Mouse (Mus musculus): ENCODE measurements around the gene Ifi207. TPM values are rescaled to one million over a fixed set of nuclear protein-coding genes. Genes with fewer than 3 reads are reported as not detected.
"Not testable (repeated sequence)": the region's sequence is repeated elsewhere in the genome, so short reads cannot be mapped to it uniquely, and the experiment has no call there.

Ifi207 gene
- polyA plus RNA-seq, 1 experiment from 2014 or later: 1.6 TPM

- Histone ChIP-seq H3K36me3 (ENCODE audit: control insufficient read depth, insufficient read depth, low read length) (no peaks in the 10 kb centered on the region), H3K4me2 (no peak overlapping the region), H3K9ac (ENCODE audit: low read length) (no peak overlapping the region), H3K4me1 (ENCODE audit: control insufficient read depth, insufficient read depth, low read length) (no peaks in the 10 kb centered on the region), H3K4me3 (ENCODE audit: low read depth, low read length) (no peak overlapping the region), H3K27ac (ENCODE audit: low read depth, low read length) (no peak overlapping the region), H3K27me3 (ENCODE audit: control insufficient read depth, insufficient read depth, low read length) (no peaks in the 10 kb centered on the region), H3K9me3 (ENCODE audit: control insufficient read depth, low read length) (no peaks in the 10 kb centered on the region)
- ATAC-seq (ENCODE audit: low FRiP score) (no peak), DNase-seq (ENCODE audit: low spot score, missing footprints) (no peak)
- 97% methylated on average over 1 of the region's 1 CpGs for WGBS
These were observed 47.3 kb downstream of the Ifi207 start for GRCm38 (mm10) chr1:173694270-173694669.

DNA sequence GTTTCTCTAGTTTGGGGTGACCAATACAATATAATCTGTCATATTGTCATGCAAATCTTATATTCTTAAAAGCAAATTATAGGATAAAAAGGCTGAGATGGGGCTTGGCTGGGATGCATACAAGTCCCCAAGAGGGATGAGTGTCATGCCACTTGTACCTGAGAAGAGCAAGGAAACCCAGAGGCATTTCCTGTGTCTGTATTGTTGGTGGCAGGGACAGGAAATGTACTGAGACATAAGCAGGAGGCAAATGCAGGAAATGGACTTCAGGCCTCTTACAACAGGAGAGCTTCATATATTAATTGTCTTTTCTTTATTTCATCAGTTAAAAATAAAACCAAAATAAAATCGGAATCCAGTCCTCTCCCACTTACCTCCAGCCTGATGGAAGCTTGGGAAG is 62.9 kb downstream of the Ifi207 start:
- DNase-seq (ENCODE audit: low spot score, missing footprints); H3K27ac ChIP-seq (ENCODE audit: low read depth, low read length); H3K4me1 ChIP-seq (ENCODE audit: control insufficient read depth, insufficient read depth, low read length); H3K27me3 ChIP-seq (ENCODE audit: control insufficient read depth, insufficient read depth, low read length); H3K4me3 ChIP-seq (ENCODE audit: low read depth, low read length); H3K4me2 ChIP-seq; H3K9ac ChIP-seq (ENCODE audit: low read length); H3K9me3 ChIP-seq (ENCODE audit: control insufficient read depth, low read length); H3K36me3 ChIP-seq (ENCODE audit: control insufficient read depth, insufficient read depth, low read length); ATAC-seq (ENCODE audit: low FRiP score): not testable (repeated sequence)
- WGBS: 78% methylated on average over 1 of the region's 1 CpGs

DNA sequence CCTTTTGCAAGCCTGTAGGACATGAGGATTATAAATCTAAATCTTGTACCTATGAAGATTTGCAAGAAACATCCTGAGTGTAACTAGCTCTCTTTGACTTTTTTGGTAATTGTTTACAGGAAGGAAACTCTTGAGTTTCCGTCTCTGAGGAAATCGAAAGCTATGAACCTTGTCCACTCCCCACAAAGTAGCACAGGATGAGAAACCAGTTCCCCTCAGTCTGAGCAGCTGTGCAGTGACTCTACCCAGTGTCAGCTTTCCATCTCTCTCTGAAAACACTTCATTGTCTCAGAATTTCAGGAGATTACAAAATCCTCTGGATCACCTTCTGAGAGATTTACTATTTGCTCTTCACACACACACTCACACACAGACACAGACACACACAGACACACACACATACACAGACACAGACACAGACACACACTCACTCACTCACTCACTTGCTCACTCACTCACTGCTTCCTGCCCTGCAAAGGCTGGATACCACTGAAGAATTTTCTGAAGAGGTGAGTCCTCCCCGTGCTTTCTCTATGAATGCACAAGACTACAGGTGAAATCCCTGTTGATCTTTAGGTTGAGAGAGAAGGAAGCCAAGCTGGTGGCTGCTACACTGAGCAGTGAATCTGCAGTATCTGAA is 68.0 kb downstream of the Ifi207 start, which contains the start of gene Ifi208:
Gene Ifi208, plus strand, starts transcription at position 218 of the 640 bp plus-strand sequence.
- not testable (repeated sequence) for H3K27ac ChIP-seq (ENCODE audit: low read depth, low read length)

More for the DNA sequence above, 68.0 kb downstream of the Ifi207 start, which contains the start of gene Ifi208:
- not testable (repeated sequence) for ATAC-seq (ENCODE audit: low FRiP score); H3K9ac ChIP-seq (ENCODE audit: low read length); DNase-seq (ENCODE audit: low spot score, missing footprints); H3K9me3 ChIP-seq (ENCODE audit: control insufficient read depth, low read length); H3K4me2 ChIP-seq; H3K4me1 ChIP-seq (ENCODE audit: control insufficient read depth, insufficient read depth, low read length); H3K4me3 ChIP-seq (ENCODE audit: low read depth, low read length); H3K36me3 ChIP-seq (ENCODE audit: control insufficient read depth, insufficient read depth, low read length); H3K27me3 ChIP-seq (ENCODE audit: control insufficient read depth, insufficient read depth, low read length)
- WGBS: 52% methylated on average over 3 of the region's 3 CpGs

Other genes with a start within 250 kb of the Ifi207 start
- not detected in 2 replicates for gene Ifi214, start 205.8 kb downstream of the Ifi207 start, polyA plus RNA-seq (2014; fragmentation: Nextera tagmentation; extraction: Ambion mirVana)
- gene Ifi213, start 142.5 kb downstream of the Ifi207 start, polyA plus RNA-seq (2014; fragmentation: Nextera tagmentation; extraction: Ambion mirVana): not detected in 2 replicates
- gene Ifi209, start 110.8 kb downstream of the Ifi207 start, polyA plus RNA-seq (2014; fragmentation: Nextera tagmentation; extraction: Ambion mirVana): 0.17 TPM in 1 of 2 replicates, not detected in the other
- 0.08 TPM in 1 of 2 replicates, not detected in the other for gene Ifi208, start 68.1 kb downstream of the Ifi207 start, polyA plus RNA-seq (2014; fragmentation: Nextera tagmentation; extraction: Ambion mirVana)
- gene Ifi204, start 25.2 kb upstream of the Ifi207 start, polyA plus RNA-seq (2014; fragmentation: Nextera tagmentation; extraction: Ambion mirVana): 0.93 and 1.9 TPM in 2 replicates
- 0.15 and 0.19 TPM in 2 replicates for gene Ifi211, start 171.3 kb upstream of the Ifi207 start, polyA plus RNA-seq (2014; fragmentation: Nextera tagmentation; extraction: Ambion mirVana)
- 0.36 and 0.58 TPM in 2 replicates for gene Mndal, start 200.7 kb upstream of the Ifi207 start, polyA plus RNA-seq (2014; fragmentation: Nextera tagmentation; extraction: Ambion mirVana)
- 0.10 TPM in 1 of 2 replicates, not detected in the other for gene Ifi203, start 200.9 kb upstream of the Ifi207 start, polyA plus RNA-seq (2014; fragmentation: Nextera tagmentation; extraction: Ambion mirVana)
- not detected in 2 replicates for gene Ifi202b, start 241.0 kb upstream of the Ifi207 start, polyA plus RNA-seq (2014; fragmentation: Nextera tagmentation; extraction: Ambion mirVana)